Mouse (Mus musculus): Measurements from ENCODE around the gene Dennd1b.

The Dennd1b gene

GRCm38 (mm10) chr1:138963161-138963867 lies at the start of gene Dennd1b:
TSS of gene Dennd1b (plus strand) at chr1:138963435.
- peak; percentile 41 for DNase-seq (ENCODE audit: low spot score)

GRCm38 (mm10) chr1:138915596-138915995 lies 47.6 kb upstream of the Dennd1b start:
- no peak for DNase-seq (ENCODE audit: low spot score)

GRCm38 (mm10) chr1:138919601-138920000 lies 43.6 kb upstream of the Dennd1b start:
- DNase-seq (ENCODE audit: low spot score): no peak

- DNase-seq (ENCODE audit: low spot score): no peak
These were observed 43.2 kb upstream of the Dennd1b start for GRCm38 (mm10) chr1:138920082-138920481.

- DNase-seq (ENCODE audit: low spot score): no peak
These were observed 42.4 kb upstream of the Dennd1b start for GRCm38 (mm10) chr1:138920799-138921198.

GRCm38 (mm10) chr1:138922886-138923285 lies 40.3 kb upstream of the Dennd1b start:
- no peak for DNase-seq (ENCODE audit: low spot score)

GRCm38 (mm10) chr1:138924282-138924681 lies 39.0 kb upstream of the Dennd1b start:
- DNase-seq (ENCODE audit: low spot score): no peak

- no peak for DNase-seq (ENCODE audit: low spot score)
These were observed 34.4 kb upstream of the Dennd1b start for GRCm38 (mm10) chr1:138928671-138929483.

GRCm38 (mm10) chr1:138929985-138930384 lies 33.2 kb upstream of the Dennd1b start:
- DNase-seq (ENCODE audit: low spot score): no peak

GRCm38 (mm10) chr1:138930856-138931255 lies 32.4 kb upstream of the Dennd1b start:
- no peak for DNase-seq (ENCODE audit: low spot score)

GRCm38 (mm10) chr1:138936169-138936568 lies 27.1 kb upstream of the Dennd1b start:
- DNase-seq (ENCODE audit: low spot score): no peak

GRCm38 (mm10) chr1:138937686-138938370 lies 25.4 kb upstream of the Dennd1b start:
- DNase-seq (ENCODE audit: low spot score): no peak

GRCm38 (mm10) chr1:138939579-138940139 lies 23.6 kb upstream of the Dennd1b start:
- no peak for DNase-seq (ENCODE audit: low spot score)

- DNase-seq (ENCODE audit: low spot score): no peak
These were observed 22.8 kb upstream of the Dennd1b start for GRCm38 (mm10) chr1:138940407-138940806.

- no peak for DNase-seq (ENCODE audit: low spot score)
These were observed 11.1 kb upstream of the Dennd1b start for GRCm38 (mm10) chr1:138952173-138952572.

GRCm38 (mm10) chr1:138954978-138955377 lies 8.3 kb upstream of the Dennd1b start:
- no peak for DNase-seq (ENCODE audit: low spot score)

- DNase-seq (ENCODE audit: low spot score): no peak
These were observed 7.8 kb upstream of the Dennd1b start for GRCm38 (mm10) chr1:138955455-138955854.

GRCm38 (mm10) chr1:138956511-138956910 lies 6.7 kb upstream of the Dennd1b start:
- DNase-seq (ENCODE audit: low spot score): no peak

- no peak for DNase-seq (ENCODE audit: low spot score)
These were observed 6.1 kb upstream of the Dennd1b start for GRCm38 (mm10) chr1:138957111-138957510.

GRCm38 (mm10) chr1:138958863-138959262 lies 4.4 kb upstream of the Dennd1b start:
- DNase-seq (ENCODE audit: low spot score): no peak

GRCm38 (mm10) chr1:138959903-138960483 lies 3.2 kb upstream of the Dennd1b start:
- DNase-seq (ENCODE audit: low spot score): no peak
